Mouse (Mus musculus) bone marrow macrophage, adult 2 months (primary cell): Measurements from ENCODE around the gene Bdh1. TPM values are rescaled to one million over a fixed set of nuclear protein-coding genes. Genes with fewer than 3 reads are reported as not detected.

Source experiments
- H3K27ac ChIP-seq: 2 replicates; pipeline ENCODE4 v1.5.1; 2012; ENCODE audit warnings: low read depth, low read length; ENCODE audit not compliant: insufficient read depth
- H3K4me1 ChIP-seq: 2 replicates; pipeline ENCODE4 v1.6.1; 2012; ENCODE audit warnings: low read length; ENCODE audit not compliant: control insufficient read depth, insufficient read depth
- H3K4me3 ChIP-seq: 2 replicates; pipeline ENCODE4 v1.5.1; 2012; ENCODE audit warnings: mild to moderate bottlenecking, low read length, moderate library complexity; ENCODE audit not compliant: insufficient read depth
- CTCF ChIP-seq: IDR thresholded peaks from 2 replicates; pipeline ENCODE4 v1.5.1; 2012; ENCODE audit warnings: low read depth, mild to moderate bottlenecking, low read length, moderate library complexity
- POLR2A ChIP-seq: IDR thresholded peaks from 2 replicates; pipeline ENCODE4 v1.6.1; 2012; ENCODE audit warnings: mild to moderate bottlenecking, low read depth, low read length, borderline replicate concordance
- polyA plus RNA-seq: library from polyadenylated mRNA; stranded (reverse); fragments of >200 nt; gene quantifications from 2 replicates; pipeline ENCODE4 v1.2.4, GENCODE M21; 2012; ENCODE audit not compliant: missing spikeins, insufficient read depth, insufficient read length

The Bdh1 gene
- polyA plus RNA-seq, 1 experiment: 1.5 TPM

DNA sequence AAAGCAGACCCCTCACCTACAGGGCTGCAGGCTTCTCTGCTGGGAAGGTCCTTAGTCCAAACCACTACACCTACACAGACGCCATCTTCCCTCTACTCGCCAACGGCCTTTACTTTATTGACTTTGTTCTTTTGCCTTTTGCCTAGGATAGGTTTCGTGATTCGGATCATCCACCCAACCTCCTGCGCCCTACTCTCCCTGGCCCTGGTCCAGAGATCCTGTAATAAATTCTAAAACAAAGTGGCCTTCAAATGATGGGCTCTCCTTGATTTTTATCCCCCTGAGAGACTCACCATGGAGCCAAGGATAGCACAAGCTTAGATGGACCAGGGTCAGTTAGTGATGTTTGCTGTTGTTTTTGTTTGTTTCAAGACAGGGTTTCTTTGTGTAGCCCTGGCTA is 76.9 kb downstream of the Bdh1 start:
- TF ChIP-seq POLR2A: no peak
- TF ChIP-seq CTCF: no peak
- Histone ChIP-seq H3K4me1 (no peaks in the 10 kb centered on the region), H3K27ac (no peak overlapping the region), H3K4me3 (no peak overlapping the region)

- Histone ChIP-seq H3K4me1 (no peaks in the 10 kb centered on the region), H3K4me3 (no peak overlapping the region)
- TF ChIP-seq CTCF: no peak
- no peak for TF ChIP-seq POLR2A
These were observed 77.7 kb downstream of the Bdh1 start for GRCm38 (mm10) chr16:31499681-31500310.

DNA sequence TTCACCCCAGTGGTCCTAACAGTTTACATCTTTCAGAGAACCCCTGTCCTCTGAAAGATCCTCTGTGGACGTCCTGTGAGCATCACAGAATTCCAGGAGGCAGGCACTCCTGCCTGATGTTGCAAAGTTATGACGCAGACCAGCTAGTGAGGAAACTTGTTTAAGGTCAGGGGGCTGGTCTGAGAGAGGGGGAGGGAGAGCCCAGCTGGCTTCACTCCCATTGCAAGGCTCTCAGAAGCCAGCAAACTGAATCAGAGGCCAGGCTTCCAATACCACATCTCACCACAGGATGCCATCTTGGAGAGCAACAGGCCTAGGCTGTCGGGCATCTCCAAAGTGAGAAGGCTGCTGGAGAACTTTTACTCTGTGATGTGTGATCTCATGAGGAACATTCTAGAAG is 78.5 kb downstream of the Bdh1 start:
- H3K4me3 ChIP-seq: no peak overlapping the region
- H3K4me1 ChIP-seq: no peaks in the 10 kb centered on the region
- no peak overlapping the region for H3K27ac ChIP-seq
- no peak for TF ChIP-seq POLR2A
- no peak for TF ChIP-seq CTCF

More at GRCm38 (mm10) chr16:31499681-31500310, 77.7 kb downstream of the Bdh1 start:
- H3K27ac ChIP-seq: no peak overlapping the region

GRCm38 (mm10) chr16:31500969-31501750 is 79.1 kb downstream of the Bdh1 start:
- Histone ChIP-seq H3K4me3 (no peak overlapping the region), H3K4me1 (peaks cover under 1% of the 10 kb centered on the region; the same call in 1 of the 2 replicates), H3K27ac (no peak overlapping the region)
- TF ChIP-seq POLR2A (no peak), CTCF (no peak)

- no peak for TF ChIP-seq CTCF
- H3K4me3 ChIP-seq: no peak overlapping the region
- no peak overlapping the region for H3K27ac ChIP-seq
- H3K4me1 ChIP-seq: peaks cover 6% of the 10 kb centered on the region
These were observed 79.8 kb downstream of the Bdh1 start for GRCm38 (mm10) chr16:31501751-31502365.

DNA sequence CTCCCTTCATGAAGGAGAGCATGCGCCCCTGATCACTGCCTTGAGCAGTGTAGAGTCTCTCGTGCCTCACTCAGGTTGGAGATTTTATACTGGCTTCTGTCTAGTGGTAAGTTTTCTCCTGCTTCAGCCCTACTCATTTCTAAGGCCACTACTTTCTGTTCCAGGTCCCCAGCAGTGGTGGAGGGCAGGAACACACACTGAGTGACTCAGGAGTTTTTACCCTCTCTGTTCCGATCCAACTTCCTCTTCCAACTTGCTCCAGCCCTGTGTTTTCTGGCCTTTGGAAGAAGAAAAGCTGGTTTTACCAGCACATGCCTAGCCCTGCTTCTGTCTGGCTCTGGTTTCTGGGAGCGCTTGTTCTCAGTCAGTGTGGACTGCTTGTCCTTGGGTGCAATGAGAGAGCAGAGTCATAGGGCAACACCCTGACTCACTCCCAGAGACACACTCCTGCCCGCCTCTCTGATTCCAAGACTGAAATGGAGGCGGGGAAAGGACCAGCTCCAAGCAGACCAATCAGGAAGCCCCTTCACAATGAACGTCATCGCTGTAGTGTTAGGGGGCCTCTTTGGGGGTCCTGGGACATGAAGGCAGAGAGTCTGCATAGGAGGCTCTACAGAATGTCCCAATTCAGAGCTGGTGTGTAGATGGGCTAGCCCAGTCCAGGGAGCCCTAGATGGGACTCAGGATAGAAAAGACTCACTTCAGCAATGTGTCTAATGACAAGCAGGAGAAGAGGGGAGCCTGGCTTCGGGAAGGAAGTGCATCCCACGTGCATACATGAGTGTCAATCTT is 84.8 kb downstream of the Bdh1 start:
- Histone ChIP-seq H3K4me1 (peaks cover 9% of the 10 kb centered on the region), H3K4me3 (no peak overlapping the region), H3K27ac (peak overlapping the region; percentile 24; the same call in 1 of the 2 replicates)
- TF ChIP-seq POLR2A: no peak

GRCm38 (mm10) chr16:31507457-31507755 is 85.3 kb downstream of the Bdh1 start:
- Histone ChIP-seq H3K4me3 (no peak overlapping the region), H3K27ac (no peak overlapping the region), H3K4me1 (peaks cover 9% of the 10 kb centered on the region)
- no peak for TF ChIP-seq POLR2A
- TF ChIP-seq CTCF: no peak

DNA sequence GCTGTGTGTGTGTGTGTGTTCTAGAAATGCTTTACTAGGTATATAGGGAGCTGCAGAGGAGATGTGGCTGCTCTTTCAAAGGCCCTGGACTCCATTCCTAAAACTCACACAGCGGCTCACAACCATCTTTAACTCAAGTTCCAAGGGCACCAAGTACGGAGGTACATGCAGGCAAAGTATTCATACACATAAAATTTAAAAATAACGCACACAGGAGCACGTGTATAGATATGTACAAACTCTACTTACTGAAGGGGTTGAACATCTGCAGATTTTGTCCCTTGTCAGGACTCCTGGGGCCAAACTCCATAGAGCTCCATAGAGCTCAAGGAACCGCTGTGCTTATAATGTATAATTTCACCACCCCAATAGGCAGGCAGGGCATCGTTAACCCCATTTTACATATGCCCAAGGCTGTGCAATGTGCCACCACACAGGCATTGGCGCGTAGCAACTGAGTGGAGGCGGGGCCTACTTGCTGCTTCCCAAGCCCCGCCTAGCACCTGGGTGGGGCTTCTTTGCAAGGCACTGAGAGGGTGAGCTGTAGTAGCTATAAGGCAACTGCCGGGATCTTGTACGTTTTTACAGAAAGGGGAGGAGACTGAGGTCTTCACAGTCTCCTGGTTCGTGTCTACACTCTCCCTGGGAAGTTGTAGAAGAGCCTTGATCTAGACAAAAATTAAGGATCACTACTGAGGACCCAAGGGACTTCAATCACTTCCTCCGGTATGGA is 85.9 kb downstream of the Bdh1 start:
- H3K27ac ChIP-seq: no peak overlapping the region
- no peak overlapping the region for H3K4me3 ChIP-seq
- TF ChIP-seq POLR2A (no peak), CTCF (no peak)
- peaks cover 9% of the 10 kb centered on the region for H3K4me1 ChIP-seq

Other genes with a start within 250 kb of the Bdh1 start
- gene Acap2, start 221.0 kb upstream of the Bdh1 start, polyA plus RNA-seq: 55.2 and 62.9 TPM in 2 replicates
- gene Ppp1r2, start 147.0 kb upstream of the Bdh1 start, polyA plus RNA-seq: 45.4 and 57.8 TPM in 2 replicates
- gene Apod, start 107.5 kb upstream of the Bdh1 start, polyA plus RNA-seq: 0.60 TPM in 1 of 2 replicates, not detected in the other
- gene Dlg1, start 241.2 kb downstream of the Bdh1 start, polyA plus RNA-seq: 29.2 and 30.4 TPM in 2 replicates